Mouse (Mus musculus) lung, embryonic 16.5 days (tissue): ENCODE data around the gene Flt3l. TPM values are rescaled to one million over a fixed set of nuclear protein-coding genes. Genes with fewer than 3 reads are reported as not detected.

Experiments
- ATAC-seq: fragments of 200-750 bp; cut with Nextera tagmentation; 2 replicates; pipeline ENCODE4 v1.8.0; 2017; ENCODE audit warnings: low read depth, mild to moderate bottlenecking, moderate library complexity
- H3K27ac ChIP-seq: fragments of 300-500 bp; sonication (generic); 2 replicates; pipeline ENCODE4 v1.5.1; 2014; ENCODE audit warnings: mild to moderate bottlenecking, control low read depth, low read length
- H3K27me3 ChIP-seq: fragments of 300-500 bp; sonication (generic); 2 replicates; pipeline ENCODE4 v1.6.1; 2014; ENCODE audit warnings: low read depth, low read length, mixed read lengths; ENCODE audit not compliant: control insufficient read depth, insufficient read depth
- H3K36me3 ChIP-seq: fragments of 300-500 bp; sonication (generic); 2 replicates; pipeline ENCODE4 v1.6.1; 2014; ENCODE audit warnings: low read length; ENCODE audit not compliant: control insufficient read depth, insufficient read depth
- H3K4me1 ChIP-seq: fragments of 300-500 bp; sonication (generic); replicated peaks from 2 replicates; pipeline ENCODE4 v1.6.1; 2014; ENCODE audit warnings: low read length, mixed read lengths; ENCODE audit not compliant: control insufficient read depth, insufficient read depth
- H3K4me2 ChIP-seq: fragments of 300-500 bp; sonication (generic); 2 replicates; pipeline ENCODE4 v1.6.1; 2014; ENCODE audit warnings: low read depth, low read length, control low read depth
- H3K4me3 ChIP-seq: fragments of 300-500 bp; sonication (generic); 2 replicates; pipeline ENCODE4 v1.5.1; 2014; ENCODE audit warnings: mild to moderate bottlenecking, low read length, control low read depth
- H3K9ac ChIP-seq: fragments of 300-500 bp; sonication (generic); 2 replicates; pipeline ENCODE4 v1.6.1; 2014; ENCODE audit warnings: low read length, control low read depth
- H3K9me3 ChIP-seq: fragments of 300-500 bp; sonication (generic); 2 replicates; pipeline ENCODE4 v1.6.1; 2016; ENCODE audit warnings: low read length; ENCODE audit not compliant: control insufficient read depth
- WGBS: fragments of 180-500 bp; shearing (Covaris S2); extraction: QIAGEN DNeasy Blood & Tissue Kit; methylation state at CpG from one replicate; pipeline ENCODE4 v1.1.7; 2014; 5-methylcytosine and 5-hydroxymethylcytosine counted together
- polyA plus RNA-seq: library from polyadenylated mRNA; unstranded; fragments of >200 nt; fragmentation: Nextera tagmentation; extraction: Ambion mirVana; gene quantifications from 2 replicates; pipeline ENCODE4 v1.2.1, GENCODE M21; 2015

Flt3l gene
- polyA plus RNA-seq, 1 experiment from 2014 or later = 2.4 TPM

DNA sequence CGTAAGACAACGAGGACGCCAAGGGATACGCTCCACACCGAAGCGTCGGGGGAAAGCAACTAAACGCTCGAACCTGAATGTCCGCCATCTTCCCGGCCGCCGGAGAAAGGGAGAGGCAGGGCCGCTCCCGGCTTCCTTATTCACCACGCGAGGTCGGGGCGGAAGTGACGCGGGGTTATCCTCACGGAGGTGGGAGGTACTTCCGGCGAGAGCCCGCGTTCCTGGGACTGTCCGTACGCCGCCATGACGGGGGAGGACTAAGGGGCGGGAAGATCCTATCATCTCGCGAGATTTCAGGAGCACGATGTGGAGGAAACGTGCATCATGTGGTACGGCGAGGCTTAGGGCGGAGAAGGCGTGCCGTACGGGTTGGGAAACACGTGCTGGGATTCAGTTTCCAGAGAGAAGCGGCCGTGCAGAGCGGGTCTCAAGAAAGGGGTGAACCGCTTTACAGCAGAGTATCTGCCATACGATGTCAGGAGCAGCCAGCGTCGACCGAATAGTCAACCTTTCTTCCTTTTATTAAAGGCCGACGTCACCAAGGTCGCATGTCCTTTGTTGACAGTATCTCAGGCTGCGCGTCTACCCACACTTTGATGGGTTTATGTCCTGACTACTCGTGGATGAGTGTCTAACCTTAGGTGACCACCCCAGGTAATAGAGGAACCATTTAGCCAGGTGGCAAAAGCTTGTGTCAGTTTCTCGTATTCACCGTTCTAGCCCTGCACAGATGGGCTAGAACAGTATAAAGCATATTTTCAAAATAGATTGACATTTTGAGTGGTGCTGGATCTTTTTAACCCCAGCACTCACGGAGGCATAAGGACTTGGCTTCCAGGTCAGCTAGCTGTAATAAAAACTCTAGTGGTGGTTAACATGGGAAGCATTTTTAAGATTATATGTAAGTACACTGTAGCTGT lies 11.7 kb downstream of the Flt3l start, which contains the start of gene Rps11:
Gene Rps11, minus strand, starts transcription at position 216 of the 920 bp plus-strand sequence.
- peaks cover 59% of the 10 kb centered on the region for H3K36me3 ChIP-seq

GRCm38 (mm10) chr7:45123186-45123570 lies 13.1 kb downstream of the Flt3l start:
- Histone ChIP-seq H3K36me3 (peaks cover 65% of the 10 kb centered on the region), H3K27me3 (no peaks in the 10 kb centered on the region), H3K9ac (peak overlapping the region; percentile 95), H3K4me1 (peaks cover 45% of the 10 kb centered on the region), H3K27ac (peak overlapping the region; percentile 65), H3K4me3 (peak overlapping the region; percentile 82), H3K4me2 (peak overlapping the region; percentile 74), H3K9me3 (no peaks in the 10 kb centered on the region)
- ATAC-seq = no peak
- WGBS = 9% methylated on average over 12 of the region's 12 CpGs

More for the DNA sequence above, 11.7 kb downstream of the Flt3l start, which contains the start of gene Rps11:
- Histone ChIP-seq H3K9ac (peak within 1 kb of the TSS; percentile 95), H3K27ac (peak within 1 kb of the TSS; percentile 76), H3K4me1 (peaks cover 45% of the 10 kb centered on the region), H3K27me3 (no peaks in the 10 kb centered on the region), H3K4me3 (peak within 1 kb of the TSS; percentile 82), H3K9me3 (no peaks in the 10 kb centered on the region), H3K4me2 (peak within 1 kb of the TSS; percentile 74)
- ATAC-seq = peak; percentile 85
- WGBS = under 1% methylated on average over 59 of the region's 59 CpGs

GRCm38 (mm10) chr7:45122561-45123185 lies 13.6 kb downstream of the Flt3l start:
- Histone ChIP-seq H3K4me1 (peaks cover 45% of the 10 kb centered on the region), H3K27ac (no peak overlapping the region), H3K4me2 (peak overlapping the region; percentile 74), H3K4me3 (peak overlapping the region; percentile 82), H3K36me3 (peaks cover 65% of the 10 kb centered on the region), H3K9ac (peak overlapping the region; percentile 95), H3K9me3 (no peaks in the 10 kb centered on the region), H3K27me3 (no peaks in the 10 kb centered on the region)
- no peak for ATAC-seq
- 65% methylated on average over 15 of the region's 15 CpGs for WGBS

- peaks cover 40% of the 10 kb centered on the region for H3K4me1 ChIP-seq
- peak overlapping the region; percentile 30 for H3K4me2 ChIP-seq
- H3K9ac ChIP-seq = no peak overlapping the region; the same call in 1 of the 2 replicates
- peaks cover 61% of the 10 kb centered on the region for H3K36me3 ChIP-seq
- ATAC-seq = no peak
- H3K27ac ChIP-seq = peak overlapping the region; percentile 70
- H3K27me3 ChIP-seq = no peaks in the 10 kb centered on the region
- H3K9me3 ChIP-seq = no peaks in the 10 kb centered on the region
- peak overlapping the region; percentile 14; the same call in 1 of the 2 replicates for H3K4me3 ChIP-seq
Measured at GRCm38 (mm10) chr7:45121966-45122365, 14.3 kb downstream of the Flt3l start.

DNA sequence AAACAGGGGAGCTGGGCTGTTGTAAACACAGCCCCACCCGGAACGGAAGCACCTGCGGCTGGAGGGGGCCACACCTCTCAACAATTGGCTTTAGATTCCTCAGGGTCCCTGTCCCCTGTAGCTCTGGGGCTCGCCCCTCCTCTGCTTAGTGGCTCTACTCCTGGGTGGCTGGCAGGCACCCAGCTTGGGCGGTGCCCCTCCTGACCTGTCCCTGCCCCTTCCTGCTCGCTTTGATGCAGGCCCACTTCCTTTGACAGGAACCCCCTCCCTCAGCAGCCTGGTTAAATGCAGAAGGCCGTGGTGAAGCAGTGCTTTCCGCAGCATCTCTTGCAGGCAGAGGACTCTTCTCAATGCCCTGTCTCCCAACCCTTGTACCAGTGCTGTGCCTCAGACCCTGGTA lies 14.8 kb downstream of the Flt3l start:
- H3K4me1 ChIP-seq = peaks cover 36% of the 10 kb centered on the region
- no peaks in the 10 kb centered on the region for H3K27me3 ChIP-seq
- H3K27ac ChIP-seq = peak overlapping the region; percentile 70
- H3K4me3 ChIP-seq = peak overlapping the region; percentile 14; the same call in 1 of the 2 replicates
- peaks cover 56% of the 10 kb centered on the region for H3K36me3 ChIP-seq
- 40% methylated on average over 8 of the region's 8 CpGs for WGBS
- no peak for ATAC-seq
- peak overlapping the region; percentile 1; the same call in 1 of the 2 replicates for H3K9ac ChIP-seq
- H3K9me3 ChIP-seq = no peaks in the 10 kb centered on the region
- peak overlapping the region; percentile 30 for H3K4me2 ChIP-seq

GRCm38 (mm10) chr7:45119780-45120709 lies 16.2 kb downstream of the Flt3l start:
- Histone ChIP-seq H3K9ac (no peak overlapping the region), H3K4me3 (no peak overlapping the region), H3K27me3 (no peaks in the 10 kb centered on the region), H3K36me3 (peaks cover 42% of the 10 kb centered on the region), H3K4me2 (no peak overlapping the region), H3K4me1 (peaks cover 25% of the 10 kb centered on the region), H3K9me3 (no peaks in the 10 kb centered on the region), H3K27ac (no peak overlapping the region)
- 70% methylated on average over 5 of the region's 5 CpGs for WGBS
- no peak for ATAC-seq

- no peak for ATAC-seq
- H3K4me3 ChIP-seq = no peak overlapping the region
- peaks cover 39% of the 10 kb centered on the region for H3K36me3 ChIP-seq
- H3K9me3 ChIP-seq = no peaks in the 10 kb centered on the region
- no peak overlapping the region for H3K27ac ChIP-seq
- peaks cover 21% of the 10 kb centered on the region for H3K4me1 ChIP-seq
- no peaks in the 10 kb centered on the region for H3K27me3 ChIP-seq
- no peak overlapping the region for H3K9ac ChIP-seq
- WGBS = 81% methylated on average over 6 of the region's 6 CpGs
- H3K4me2 ChIP-seq = no peak overlapping the region
Measured at GRCm38 (mm10) chr7:45118336-45118735, 17.9 kb downstream of the Flt3l start.

DNA sequence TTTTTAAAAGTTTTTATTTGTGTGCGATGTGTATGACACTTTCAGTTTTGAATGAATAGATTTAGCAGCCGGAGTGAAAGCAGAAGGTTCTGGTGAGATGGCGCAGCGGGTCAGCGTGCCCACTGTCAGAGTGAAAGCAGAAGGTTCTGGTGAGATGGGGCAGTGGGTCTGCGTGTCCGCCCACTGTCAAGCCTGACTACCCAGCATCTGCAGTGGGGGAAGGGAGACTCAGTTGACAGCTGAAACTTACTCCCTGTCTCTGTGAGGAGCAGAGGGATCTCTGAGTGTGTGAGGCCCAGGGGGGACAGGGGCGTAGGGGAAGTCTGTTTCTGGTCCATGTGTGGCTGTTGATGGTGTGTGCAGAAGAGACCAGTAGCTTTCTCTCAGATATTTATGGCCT lies 18.7 kb downstream of the Flt3l start:
- H3K36me3 ChIP-seq = peaks cover 33% of the 10 kb centered on the region
- no peak for ATAC-seq
- 74% methylated on average over 8 of the region's 8 CpGs for WGBS

More for the DNA sequence above, 18.7 kb downstream of the Flt3l start:
- Histone ChIP-seq H3K9ac (no peak overlapping the region), H3K4me1 (peaks cover 14% of the 10 kb centered on the region), H3K4me3 (no peak overlapping the region), H3K4me2 (no peak overlapping the region), H3K27ac (no peak overlapping the region), H3K27me3 (no peaks in the 10 kb centered on the region), H3K9me3 (no peaks in the 10 kb centered on the region)
